Mouse (Mus musculus) heart, embryonic 12.5 days (tissue): ENCODE data around the gene Magi1. TPM values are rescaled to one million over a fixed set of nuclear protein-coding genes. Genes with fewer than 3 reads are reported as not detected.

ENCODE experiments used
- ATAC-seq: fragments of 200-750 bp; cut with Nextera tagmentation; 2 replicates; pipeline ENCODE4 v1.8.0; 2017; ENCODE audit warnings: moderate TSS enrichment, moderate library complexity; ENCODE audit not compliant: insufficient number of reproducible peaks, low FRiP score
- H3K27ac ChIP-seq: fragments of 300-500 bp; sonication (generic); 2 replicates; pipeline ENCODE4 v1.5.1; 2016; ENCODE audit warnings: mild to moderate bottlenecking, moderate library complexity; ENCODE audit not compliant: poor library complexity, severe bottlenecking
- H3K27me3 ChIP-seq: fragments of 300-500 bp; sonication (generic); replicated peaks from 2 replicates; pipeline ENCODE4 v1.6.1; 2016; ENCODE audit warnings: mild to moderate bottlenecking, moderate library complexity
- H3K36me3 ChIP-seq: fragments of 300-500 bp; sonication (generic); 2 replicates; pipeline ENCODE4 v1.6.1; 2016; ENCODE audit warnings: mild to moderate bottlenecking, moderate library complexity
- H3K4me1 ChIP-seq: fragments of 300-500 bp; sonication (generic); replicated peaks from 2 replicates; pipeline ENCODE4 v1.6.1; 2016; ENCODE audit warnings: mild to moderate bottlenecking
- H3K4me2 ChIP-seq: fragments of 300-500 bp; sonication (generic); 2 replicates; pipeline ENCODE4 v1.6.1; 2016; ENCODE audit warnings: mild to moderate bottlenecking, moderate library complexity
- H3K4me3 ChIP-seq: fragments of 300-500 bp; sonication (generic); 2 replicates; pipeline ENCODE4 v1.5.1; 2016; ENCODE audit warnings: mild to moderate bottlenecking
- H3K9ac ChIP-seq: fragments of 300-500 bp; sonication (generic); 2 replicates; pipeline ENCODE4 v1.6.1; 2016; ENCODE audit warnings: mild to moderate bottlenecking, moderate library complexity
- H3K9me3 ChIP-seq: fragments of 300-500 bp; sonication (generic); replicated peaks from 2 replicates; pipeline ENCODE4 v1.6.1; 2016; ENCODE audit warnings: mild to moderate bottlenecking, moderate library complexity
- WGBS: fragments of 180-500 bp; shearing (Covaris S2); methylation state at CpG from one replicate; pipeline ENCODE4 v1.1.7; 2016; 5-methylcytosine and 5-hydroxymethylcytosine counted together
- polyA plus RNA-seq: library from polyadenylated mRNA; unstranded; fragments of >200 nt; fragmentation: Nextera tagmentation; extraction: Ambion mirVana; gene quantifications from 2 replicates; pipeline ENCODE4 v1.2.1, GENCODE M21; 2016

The Magi1 gene
- polyA plus RNA-seq, 1 experiment from 2014 or later: 9.9 TPM

DNA sequence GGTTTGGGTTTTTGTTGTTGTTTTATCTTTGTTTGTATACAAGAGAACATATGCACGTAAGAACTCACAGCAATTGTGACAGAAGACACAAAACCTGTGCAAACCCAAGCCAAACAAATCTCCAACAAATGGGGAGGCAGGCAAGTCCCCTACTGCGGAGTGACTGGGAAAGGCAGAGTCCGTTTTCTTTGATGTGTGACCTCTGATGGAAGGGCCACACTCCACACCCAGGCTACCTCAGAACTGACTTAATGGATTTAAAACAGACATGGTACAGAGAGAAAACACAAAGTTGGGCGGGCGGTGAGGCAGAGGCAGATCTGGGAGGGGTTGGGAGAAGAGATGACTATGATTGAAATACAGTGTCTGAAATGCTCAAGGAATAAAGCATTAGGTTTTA is 390.8 kb downstream of the Magi1 start:
- Histone ChIP-seq H3K9me3 (no peaks in the 10 kb centered on the region), H3K4me3 (no peak overlapping the region), H3K27me3 (no peaks in the 10 kb centered on the region), H3K36me3 (no peaks in the 10 kb centered on the region), H3K27ac (no peak overlapping the region), H3K4me1 (peaks cover 16% of the 10 kb centered on the region), H3K9ac (no peak overlapping the region), H3K4me2 (no peak overlapping the region)
- WGBS: 41% methylated on average over 5 of the region's 5 CpGs
- no peak for ATAC-seq

DNA sequence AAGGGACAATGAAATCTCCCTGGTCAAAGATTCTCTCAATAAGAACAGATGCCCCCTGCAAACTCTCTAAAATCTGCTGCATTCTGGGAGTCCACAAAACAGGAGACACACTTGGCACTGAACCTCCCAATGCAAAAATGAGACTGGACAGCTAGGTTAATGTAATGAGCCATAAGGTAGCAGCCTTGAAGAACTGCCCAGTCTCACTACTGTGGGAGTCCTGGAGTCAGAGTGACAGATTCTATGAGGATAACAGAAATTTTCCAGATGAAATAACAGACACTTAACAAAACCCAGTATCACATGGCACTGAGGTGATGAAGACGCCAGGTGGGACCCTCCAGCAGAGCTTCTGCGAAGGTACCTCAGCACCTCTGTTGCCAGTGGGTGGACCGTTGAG is 393.7 kb downstream of the Magi1 start:
- H3K27me3 ChIP-seq: no peaks in the 10 kb centered on the region
- no peak overlapping the region for H3K9ac ChIP-seq
- peaks cover 11% of the 10 kb centered on the region for H3K4me1 ChIP-seq
- no peak for ATAC-seq
- no peaks in the 10 kb centered on the region for H3K36me3 ChIP-seq
- no peak overlapping the region for H3K27ac ChIP-seq
- H3K4me3 ChIP-seq: no peak overlapping the region
- H3K9me3 ChIP-seq: no peaks in the 10 kb centered on the region
- H3K4me2 ChIP-seq: no peak overlapping the region
- 89% methylated on average over 3 of the region's 3 CpGs for WGBS

DNA sequence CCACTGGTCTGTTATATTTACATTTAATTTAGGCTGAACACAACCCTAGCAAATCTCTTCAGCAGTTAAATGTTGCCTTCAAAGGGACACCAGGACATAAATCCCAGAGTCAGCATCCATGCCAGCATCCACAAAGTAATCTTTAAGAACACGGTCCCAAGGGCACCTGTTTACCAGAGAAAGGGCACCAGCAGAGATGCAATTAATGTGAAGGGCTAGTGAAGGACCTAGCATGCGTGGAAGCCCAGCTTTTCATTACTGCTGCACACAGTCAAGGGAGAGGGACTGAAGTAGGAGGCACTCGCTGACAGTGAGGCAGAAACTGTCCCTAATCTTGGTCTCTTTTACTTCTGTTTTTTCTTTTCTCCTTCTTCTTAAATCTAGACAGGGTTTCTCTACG is 406.4 kb downstream of the Magi1 start:
- Histone ChIP-seq H3K9me3 (no peaks in the 10 kb centered on the region), H3K4me3 (no peak overlapping the region), H3K4me1 (no peaks in the 10 kb centered on the region), H3K27me3 (no peaks in the 10 kb centered on the region), H3K4me2 (no peak overlapping the region), H3K36me3 (no peaks in the 10 kb centered on the region), H3K27ac (no peak overlapping the region), H3K9ac (no peak overlapping the region)
- WGBS: 81% methylated on average over 4 of the region's 4 CpGs
- ATAC-seq: no peak

- no peaks in the 10 kb centered on the region for H3K9me3 ChIP-seq
- no peak overlapping the region for H3K4me3 ChIP-seq
- H3K9ac ChIP-seq: no peak overlapping the region
- H3K4me1 ChIP-seq: peaks cover 12% of the 10 kb centered on the region
- no peaks in the 10 kb centered on the region for H3K27me3 ChIP-seq
- H3K27ac ChIP-seq: no peak overlapping the region
- no peak overlapping the region for H3K4me2 ChIP-seq
- no peak for ATAC-seq
- no peaks in the 10 kb centered on the region for H3K36me3 ChIP-seq
- WGBS: 92% methylated on average over 2 of the region's 2 CpGs
These were observed 408.8 kb downstream of the Magi1 start for GRCm38 (mm10) chr6:93874936-93875335.

DNA sequence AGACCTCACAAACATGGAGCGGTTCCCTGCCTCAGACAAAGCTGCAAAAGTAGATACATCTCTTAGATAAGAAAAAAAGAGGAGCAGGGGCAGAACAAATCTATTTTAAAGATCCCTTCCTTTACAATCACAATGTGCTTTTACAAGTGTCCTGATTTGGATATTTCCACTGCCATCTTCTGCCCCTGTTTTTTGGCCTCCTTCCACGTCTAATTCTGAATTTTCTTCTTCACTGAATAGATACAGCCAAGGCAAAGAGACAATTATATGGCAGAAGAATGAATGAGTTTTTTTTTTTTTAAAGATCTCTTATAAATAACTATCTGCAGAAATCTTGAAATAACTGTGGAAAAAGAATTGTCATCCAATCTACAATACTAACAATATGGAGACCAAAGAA is 409.3 kb downstream of the Magi1 start:
- ATAC-seq: no peak
- no peak overlapping the region for H3K4me2 ChIP-seq
- no peak overlapping the region for H3K9ac ChIP-seq
- H3K36me3 ChIP-seq: no peaks in the 10 kb centered on the region
- H3K4me1 ChIP-seq: peaks cover 14% of the 10 kb centered on the region
- H3K9me3 ChIP-seq: no peaks in the 10 kb centered on the region
- WGBS: 86% methylated on average over 2 of the region's 2 CpGs
- H3K27ac ChIP-seq: no peak overlapping the region
- no peaks in the 10 kb centered on the region for H3K27me3 ChIP-seq
- no peak overlapping the region for H3K4me3 ChIP-seq

DNA sequence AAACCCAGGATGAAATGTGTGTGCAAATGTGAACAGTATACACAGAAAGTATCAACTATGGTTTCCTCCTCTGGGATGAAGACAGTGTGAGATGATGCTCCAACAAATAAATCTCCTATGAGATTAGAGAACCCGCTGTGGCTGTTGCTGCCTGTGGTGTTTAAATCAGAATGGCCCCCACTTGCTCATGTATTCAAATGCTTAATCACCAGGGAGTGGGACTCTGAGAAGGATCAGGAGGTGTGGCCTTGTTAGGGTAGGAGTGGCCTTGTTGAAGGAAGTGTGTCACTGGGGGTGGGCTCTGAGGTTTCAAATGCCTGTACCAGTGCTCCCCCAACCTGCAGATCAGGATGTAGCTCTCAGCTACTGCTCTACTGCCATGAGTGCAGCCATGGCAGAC is 410.2 kb downstream of the Magi1 start:
- 58% methylated on average over 1 of the region's 1 CpGs for WGBS
- no peak overlapping the region for H3K27ac ChIP-seq
- no peak overlapping the region for H3K9ac ChIP-seq
- no peaks in the 10 kb centered on the region for H3K36me3 ChIP-seq
- no peak overlapping the region for H3K4me2 ChIP-seq
- peaks cover 15% of the 10 kb centered on the region for H3K4me1 ChIP-seq
- H3K27me3 ChIP-seq: no peaks in the 10 kb centered on the region
- no peak for ATAC-seq
- H3K4me3 ChIP-seq: no peak overlapping the region
- no peaks in the 10 kb centered on the region for H3K9me3 ChIP-seq

DNA sequence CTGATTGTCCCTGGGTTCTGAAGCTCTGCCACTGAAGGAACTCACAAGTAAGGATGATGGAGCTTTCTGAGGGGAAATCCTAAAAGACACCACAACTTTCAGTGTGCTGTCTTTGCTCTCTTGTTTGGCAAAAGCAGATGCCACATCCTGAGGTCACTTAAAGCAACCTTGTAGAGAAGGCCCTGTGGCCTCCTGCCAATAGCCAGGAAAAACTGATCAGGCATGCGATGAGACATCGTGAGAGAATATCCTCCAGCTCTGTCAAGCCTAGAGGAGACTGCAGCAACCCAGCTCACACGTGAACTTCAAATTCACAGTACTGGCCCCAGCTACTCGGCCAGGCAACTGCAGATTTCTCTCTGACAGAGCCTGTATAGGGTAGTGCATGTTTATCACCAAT is 412.2 kb downstream of the Magi1 start:
- H3K4me1 ChIP-seq: peaks cover 16% of the 10 kb centered on the region
- H3K27me3 ChIP-seq: no peaks in the 10 kb centered on the region
- ATAC-seq: no peak
- no peak overlapping the region for H3K4me3 ChIP-seq
- H3K4me2 ChIP-seq: no peak overlapping the region
- no peak overlapping the region for H3K27ac ChIP-seq
- no peak overlapping the region for H3K9ac ChIP-seq
- no peaks in the 10 kb centered on the region for H3K36me3 ChIP-seq
- 67% methylated on average over 4 of the region's 4 CpGs for WGBS
- H3K9me3 ChIP-seq: no peaks in the 10 kb centered on the region

GRCm38 (mm10) chr6:93870023-93870422 is 413.7 kb downstream of the Magi1 start:
- ATAC-seq: no peak
- Histone ChIP-seq H3K9me3 (no peaks in the 10 kb centered on the region), H3K4me3 (no peak overlapping the region), H3K4me2 (no peak overlapping the region), H3K27me3 (no peaks in the 10 kb centered on the region), H3K4me1 (peaks cover 16% of the 10 kb centered on the region), H3K36me3 (no peaks in the 10 kb centered on the region), H3K9ac (no peak overlapping the region), H3K27ac (no peak overlapping the region)
- 57% methylated on average over 5 of the region's 5 CpGs for WGBS

GRCm38 (mm10) chr6:93862263-93862662 is 421.5 kb downstream of the Magi1 start:
- peaks cover 1% of the 10 kb centered on the region for H3K4me1 ChIP-seq
- no peak for ATAC-seq
- no peaks in the 10 kb centered on the region for H3K36me3 ChIP-seq
- H3K9ac ChIP-seq: no peak overlapping the region
- H3K9me3 ChIP-seq: no peaks in the 10 kb centered on the region
- H3K27me3 ChIP-seq: no peaks in the 10 kb centered on the region
- WGBS: 84% methylated on average over 5 of the region's 5 CpGs
- H3K4me3 ChIP-seq: no peak overlapping the region
- no peak overlapping the region for H3K27ac ChIP-seq
- H3K4me2 ChIP-seq: no peak overlapping the region

GRCm38 (mm10) chr6:93856783-93857182 is 426.9 kb downstream of the Magi1 start:
- ATAC-seq: no peak
- 18% methylated on average over 1 of the region's 1 CpGs for WGBS
- Histone ChIP-seq H3K4me1 (peaks cover 26% of the 10 kb centered on the region), H3K27me3 (no peaks in the 10 kb centered on the region), H3K9ac (peak overlapping the region; percentile 56), H3K4me3 (no peak overlapping the region), H3K36me3 (no peaks in the 10 kb centered on the region), H3K4me2 (no peak overlapping the region), H3K9me3 (no peaks in the 10 kb centered on the region), H3K27ac (peak overlapping the region; percentile 65)

DNA sequence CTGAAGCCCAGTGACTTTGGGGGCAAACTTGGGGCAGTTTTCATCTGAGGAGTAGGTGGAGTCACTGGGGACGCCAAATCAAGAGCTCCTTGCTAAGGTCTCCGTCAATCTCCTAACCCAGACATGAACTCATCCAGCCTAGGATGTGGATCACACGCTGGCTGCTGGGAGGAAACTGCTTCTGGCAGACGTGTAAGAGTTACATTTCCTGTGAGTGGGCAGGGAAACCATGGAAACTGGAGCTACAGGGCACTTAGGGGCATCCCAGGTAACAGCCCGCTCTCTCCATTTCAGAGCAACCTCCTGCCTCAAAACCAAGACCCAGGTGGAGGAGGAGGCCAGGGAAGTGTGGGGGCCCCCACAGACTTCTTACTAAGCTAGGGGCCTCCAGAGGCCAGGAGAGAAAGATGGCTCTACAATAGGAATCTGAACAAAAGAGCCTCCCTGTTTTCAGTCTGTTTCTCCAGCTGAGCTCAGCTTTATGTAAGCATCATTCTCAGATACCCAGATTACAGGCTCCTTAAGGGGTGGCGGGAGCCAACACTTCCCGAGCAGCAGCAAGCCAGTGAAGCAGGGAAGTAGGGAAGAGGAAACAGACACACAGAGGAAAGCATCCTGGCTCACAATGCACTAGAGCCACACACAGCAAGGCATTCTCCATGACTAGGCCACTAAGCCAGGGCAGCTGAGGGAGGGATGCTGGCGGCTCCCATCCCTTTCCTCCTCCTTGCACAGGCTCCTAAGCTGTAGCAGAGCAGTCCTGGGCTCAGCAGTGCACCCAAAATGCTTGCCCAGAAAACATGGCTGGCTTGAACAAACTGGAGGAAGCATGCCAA is 427.7 kb downstream of the Magi1 start:
- no peaks in the 10 kb centered on the region for H3K9me3 ChIP-seq
- peaks cover 26% of the 10 kb centered on the region for H3K4me1 ChIP-seq
- H3K4me3 ChIP-seq: no peak overlapping the region
- peak overlapping the region; percentile 65 for H3K27ac ChIP-seq
- no peak overlapping the region for H3K9ac ChIP-seq
- H3K27me3 ChIP-seq: no peaks in the 10 kb centered on the region
- no peaks in the 10 kb centered on the region for H3K36me3 ChIP-seq
- no peak overlapping the region for H3K4me2 ChIP-seq
- 42% methylated on average over 8 of the region's 8 CpGs for WGBS
- ATAC-seq: no peak
